Mouse (Mus musculus) lung, postnatal 0 days (tissue): ENCODE results near the gene Cenpe. TPM values are rescaled to one million over a fixed set of nuclear protein-coding genes. Genes with fewer than 3 reads are reported as not detected.

Experiments used
- ATAC-seq: fragments of 200-750 bp; cut with Nextera tagmentation; 2 replicates; pipeline ENCODE4 v1.8.0; 2017; ENCODE audit warnings: moderate library complexity
- DNase-seq: peaks from one replicate; pipeline ENCODE4 v3.0.0-alpha.2; 2016; ENCODE audit warnings: low spot score
- H3K27ac ChIP-seq: fragments of 300-500 bp; sonication (generic); 2 replicates; pipeline ENCODE4 v1.5.1; 2014; ENCODE audit warnings: antibody characterized with exemption, mild to moderate bottlenecking, low read length, mixed read lengths
- H3K27me3 ChIP-seq: fragments of 300-500 bp; sonication (generic); replicated peaks from 2 replicates; pipeline ENCODE4 v1.6.1; 2014; ENCODE audit warnings: low read length, mixed read lengths; ENCODE audit not compliant: insufficient read depth
- H3K36me3 ChIP-seq: fragments of 300-500 bp; sonication (generic); 2 replicates; pipeline ENCODE4 v1.6.1; 2014; ENCODE audit warnings: low read length, mixed read lengths; ENCODE audit not compliant: insufficient read depth
- H3K4me1 ChIP-seq: fragments of 300-500 bp; sonication (generic); 2 replicates; pipeline ENCODE4 v1.6.1; 2014; ENCODE audit warnings: antibody characterized with exemption, low read depth, low read length, mixed read lengths; ENCODE audit not compliant: insufficient read depth
- H3K4me2 ChIP-seq: fragments of 300-500 bp; sonication (generic); replicated peaks from 2 replicates; pipeline ENCODE4 v1.6.1; 2014; ENCODE audit warnings: low read depth, mild to moderate bottlenecking, low read length, moderate library complexity, mixed read lengths
- H3K4me3 ChIP-seq: fragments of 300-500 bp; sonication (generic); 2 replicates; pipeline ENCODE4 v1.5.1; 2014; ENCODE audit warnings: low read depth, low read length
- H3K9ac ChIP-seq: fragments of 300-500 bp; sonication (generic); replicated peaks from 2 replicates; pipeline ENCODE4 v1.6.1; 2014; ENCODE audit warnings: low read depth, mild to moderate bottlenecking
- H3K9me3 ChIP-seq: fragments of 300-500 bp; sonication (generic); 2 replicates; pipeline ENCODE4 v1.6.1; 2016; ENCODE audit warnings: low read length, mixed read lengths
- CTCF ChIP-seq: IDR thresholded peaks from 2 replicates; pipeline ENCODE4 v1.5.1; 2016; ENCODE audit warnings: antibody characterized with exemption, mild to moderate bottlenecking
- EP300 ChIP-seq: IDR thresholded peaks from 2 replicates; pipeline ENCODE4 v1.6.1; 2016; ENCODE audit warnings: antibody characterized with exemption, mild to moderate bottlenecking, control low read depth
- WGBS: fragments of 180-500 bp; shearing (Covaris S2); extraction: QIAGEN DNeasy Blood & Tissue Kit; methylation state at CpG from one replicate; pipeline ENCODE4 v1.1.7; 2014; 5-methylcytosine and 5-hydroxymethylcytosine counted together
- polyA plus RNA-seq: library from polyadenylated mRNA; unstranded; fragments of >200 nt; fragmentation: Nextera tagmentation; extraction: Ambion mirVana; gene quantifications from 2 replicates; pipeline ENCODE4 v1.2.1, GENCODE M21; 2015

Gene Cenpe
- polyA plus RNA-seq, 1 experiment from 2014 or later: 1.1 TPM

DNA sequence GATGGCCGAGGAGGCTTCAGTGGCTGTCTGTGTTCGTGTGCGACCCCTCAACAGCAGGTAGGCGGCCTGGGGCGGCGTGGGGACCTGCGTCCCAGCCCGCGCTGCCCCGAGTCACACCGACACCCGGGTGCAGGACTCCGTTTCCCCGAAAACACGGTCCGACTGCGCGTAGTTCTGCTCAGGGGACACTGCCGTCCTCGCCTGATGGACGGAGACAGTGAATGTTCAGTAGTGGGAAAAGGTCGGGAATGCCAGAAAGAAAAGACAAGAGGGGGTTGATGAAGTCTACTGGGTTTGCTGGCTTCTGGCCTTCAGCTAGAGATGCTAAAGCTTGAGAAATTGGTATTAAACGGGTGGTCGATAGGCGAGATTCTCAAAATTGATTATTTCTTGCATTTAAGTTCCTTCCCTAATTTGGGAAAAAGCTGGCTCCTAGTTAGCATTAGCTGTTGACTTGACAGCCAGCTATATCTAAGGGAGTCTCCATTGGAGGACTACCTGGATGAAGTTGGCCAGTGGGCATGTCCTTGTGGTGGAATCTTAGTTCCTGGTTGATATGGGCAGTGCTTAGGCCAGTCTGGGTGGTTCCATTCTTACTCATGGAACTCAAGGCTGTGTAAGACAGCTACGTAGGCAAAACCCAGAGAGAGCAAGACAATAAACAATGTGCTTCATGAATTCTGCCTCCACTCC, 467 bp downstream of the Cenpe start:
- Histone ChIP-seq H3K4me1 (peaks cover 4% of the 10 kb centered on the region; the same call in 1 of the 2 replicates), H3K27ac (no peak overlapping the region), H3K4me3 (peak overlapping the region; percentile 77), H3K9me3 (no peaks in the 10 kb centered on the region), H3K36me3 (no peaks in the 10 kb centered on the region), H3K27me3 (no peaks in the 10 kb centered on the region), H3K9ac (peak overlapping the region; percentile 60; the same call in 1 of the 2 replicates), H3K4me2 (peak overlapping the region; percentile 98)
- ATAC-seq (no peak), DNase-seq (peak; percentile 5)
- no peak for TF ChIP-seq EP300
- under 1% methylated on average over 26 of the region's 26 CpGs for WGBS

DNA sequence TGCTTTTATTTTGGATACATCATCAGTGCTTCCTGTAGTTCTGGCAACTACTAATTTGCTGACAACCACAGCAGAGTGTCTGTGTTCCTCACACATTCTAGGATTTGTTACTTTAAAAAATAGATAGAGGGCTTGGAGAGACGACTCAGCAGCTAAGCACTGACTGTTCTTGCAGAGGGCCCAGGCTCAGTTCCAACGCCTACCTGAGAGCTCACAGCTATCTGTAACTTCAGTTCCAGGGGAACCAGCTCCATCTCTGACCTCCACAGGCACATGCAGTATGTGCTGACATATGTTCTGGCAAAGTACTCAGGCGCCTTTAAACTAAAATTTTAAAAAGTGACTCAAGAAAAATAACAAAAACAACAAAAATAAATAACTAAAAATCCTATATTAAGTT, 19.7 kb downstream of the Cenpe start:
- Histone ChIP-seq H3K36me3 (peaks cover 12% of the 10 kb centered on the region; the same call in 1 of the 2 replicates), H3K9ac (no peak overlapping the region), H3K4me3 (no peak overlapping the region), H3K9me3 (no peaks in the 10 kb centered on the region), H3K4me2 (no peak overlapping the region), H3K4me1 (no peaks in the 10 kb centered on the region), H3K27me3 (no peaks in the 10 kb centered on the region), H3K27ac (no peak overlapping the region)
- no peak for DNase-seq
- WGBS: 72% methylated on average over 3 of the region's 3 CpGs
- no peak for ATAC-seq
- no peak for TF ChIP-seq CTCF
- no peak for TF ChIP-seq EP300

DNA sequence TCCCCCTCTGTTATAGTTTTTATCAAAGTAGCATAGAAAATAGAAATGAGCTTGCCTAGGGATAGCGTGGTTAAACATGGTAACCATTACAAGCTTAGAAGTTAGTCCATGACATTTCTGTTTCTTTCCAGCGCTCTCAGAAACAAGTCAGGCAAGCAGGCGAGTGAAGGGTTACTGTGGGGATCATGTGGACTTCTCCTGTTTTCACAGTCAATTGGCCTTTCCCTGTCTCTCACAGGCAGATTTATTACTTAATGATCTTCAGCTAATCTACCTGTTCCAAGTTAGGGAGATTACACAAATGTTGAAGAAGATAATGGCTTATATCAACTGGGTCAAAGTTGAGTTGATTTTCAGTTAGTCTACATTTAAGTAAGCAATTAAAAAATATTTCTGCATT, 20.1 kb downstream of the Cenpe start:
- Histone ChIP-seq H3K36me3 (peaks cover 12% of the 10 kb centered on the region; the same call in 1 of the 2 replicates), H3K27ac (no peak overlapping the region), H3K4me3 (no peak overlapping the region), H3K4me2 (no peak overlapping the region), H3K9ac (no peak overlapping the region), H3K27me3 (no peaks in the 10 kb centered on the region), H3K9me3 (no peaks in the 10 kb centered on the region), H3K4me1 (no peaks in the 10 kb centered on the region)
- 94% methylated on average over 3 of the region's 3 CpGs for WGBS
- ATAC-seq (no peak), DNase-seq (no peak)
- no peak for TF ChIP-seq CTCF
- TF ChIP-seq EP300: no peak

DNA sequence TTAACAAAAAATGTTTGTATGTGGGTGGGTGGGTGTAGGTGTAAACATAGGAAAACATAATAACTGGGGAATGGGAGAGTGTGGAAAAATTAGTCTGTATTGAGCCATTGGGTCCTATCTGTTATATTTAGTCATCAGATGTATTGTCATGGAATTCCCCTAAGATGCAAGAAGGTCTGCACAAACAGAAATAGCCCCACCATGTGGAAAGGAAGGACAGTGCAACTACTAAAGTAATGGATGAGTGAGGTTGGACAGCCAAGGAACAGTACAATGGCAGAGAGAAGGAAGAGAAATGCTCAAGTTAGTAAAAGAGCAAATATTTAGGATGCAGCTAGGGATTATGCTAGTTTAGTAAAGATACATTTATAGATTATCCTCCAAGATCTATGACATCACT, 33.4 kb downstream of the Cenpe start:
- peak; percentile 6 for DNase-seq
- no peak for ATAC-seq

DNA sequence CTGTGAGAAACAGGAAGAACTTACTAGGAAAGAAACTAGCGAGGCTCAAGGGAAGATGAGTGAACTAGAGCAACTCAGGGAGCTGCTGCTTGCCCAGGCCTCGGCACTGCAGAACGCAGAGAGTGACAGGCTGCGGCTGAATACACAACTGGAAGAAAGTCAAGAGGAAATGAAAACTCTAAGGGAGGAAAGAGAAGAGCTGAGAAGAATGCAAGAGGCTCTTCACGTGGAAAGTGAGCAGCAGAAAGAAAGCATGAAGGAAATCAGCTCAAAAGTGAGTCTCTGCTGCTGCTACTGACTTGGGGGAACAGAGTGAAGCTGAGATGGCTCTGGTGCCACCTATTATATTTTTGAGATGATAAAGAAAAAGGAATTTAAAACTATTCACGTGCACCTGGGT, 34.5 kb downstream of the Cenpe start:
- Histone ChIP-seq H3K4me3 (no peak overlapping the region), H3K9me3 (no peaks in the 10 kb centered on the region), H3K4me1 (no peaks in the 10 kb centered on the region), H3K27me3 (no peaks in the 10 kb centered on the region), H3K9ac (no peak overlapping the region), H3K4me2 (no peak overlapping the region), H3K36me3 (0 out of 2 replicates have a peak, but pooled peaks cover 7% of the 10 kb centered on the region), H3K27ac (no peak overlapping the region)
- no peak for DNase-seq
- ATAC-seq: no peak
- no peak for TF ChIP-seq CTCF
- no peak for TF ChIP-seq EP300
- 83% methylated on average over 6 of the region's 6 CpGs for WGBS

More for the DNA sequence above, 33.4 kb downstream of the Cenpe start:
- Histone ChIP-seq H3K27me3 (no peaks in the 10 kb centered on the region), H3K9ac (no peak overlapping the region), H3K4me3 (no peak overlapping the region), H3K27ac (no peak overlapping the region), H3K4me1 (no peaks in the 10 kb centered on the region), H3K9me3 (no peaks in the 10 kb centered on the region), H3K36me3 (0 out of 2 replicates have a peak, but pooled peaks cover 7% of the 10 kb centered on the region), H3K4me2 (no peak overlapping the region)
- TF ChIP-seq CTCF: peak; percentile 64
- no peak for TF ChIP-seq EP300

DNA sequence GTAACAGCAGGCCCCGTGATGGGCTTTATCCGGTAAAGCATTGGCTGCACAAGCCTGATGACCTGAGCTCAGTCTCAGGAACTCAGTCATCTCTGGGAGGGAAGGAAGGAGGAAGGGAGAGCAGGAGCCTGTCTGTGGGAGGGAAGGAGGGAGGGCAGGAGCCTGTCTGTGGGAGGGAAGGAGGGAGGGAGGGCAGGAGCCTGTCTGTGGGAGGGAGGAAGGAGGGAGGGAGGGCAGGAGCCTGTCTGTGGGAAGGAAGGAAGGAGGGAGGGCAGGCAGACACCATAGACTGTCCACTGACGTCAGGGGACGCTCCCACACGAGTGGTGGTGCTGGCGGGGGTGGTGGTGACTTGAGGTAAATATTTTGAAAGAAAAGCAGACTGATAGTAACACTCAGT, 36.8 kb downstream of the Cenpe start:
- DNase-seq (peak; percentile 29), ATAC-seq (peak; percentile 44; the same call in 1 of the 2 replicates)
- Histone ChIP-seq H3K4me2 (no peak overlapping the region), H3K9ac (no peak overlapping the region), H3K36me3 (0 out of 2 replicates have a peak, but pooled peaks cover 7% of the 10 kb centered on the region), H3K9me3 (no peaks in the 10 kb centered on the region), H3K4me1 (no peaks in the 10 kb centered on the region), H3K4me3 (no peak overlapping the region), H3K27ac (no peak overlapping the region), H3K27me3 (no peaks in the 10 kb centered on the region)
- TF ChIP-seq EP300 (no peak), CTCF (no peak)
- 67% methylated on average over 6 of the region's 6 CpGs for WGBS
